Mouse (Mus musculus) forebrain, embryonic 12.5 days (tissue): ENCODE data around the gene Arid1b. TPM values are rescaled to one million over a fixed set of nuclear protein-coding genes. Genes with fewer than 3 reads are reported as not detected.

Source experiments
- ATAC-seq: fragments of 200-750 bp; cut with Nextera tagmentation; 2 replicates; pipeline ENCODE4 v1.8.0; 2017; ENCODE audit warnings: moderate TSS enrichment; ENCODE audit not compliant: low FRiP score
- H3K27ac ChIP-seq: fragments of 300-500 bp; sonication (generic); 2 replicates; pipeline ENCODE4 v1.5.1; 2016; ENCODE audit warnings: mild to moderate bottlenecking
- H3K27me3 ChIP-seq: fragments of 300-500 bp; sonication (generic); 2 replicates; pipeline ENCODE4 v1.6.1; 2016; ENCODE audit warnings: mild to moderate bottlenecking
- H3K36me3 ChIP-seq: fragments of 300-500 bp; sonication (generic); replicated peaks from 2 replicates; pipeline ENCODE4 v1.6.1; 2016; ENCODE audit warnings: mild to moderate bottlenecking
- H3K4me1 ChIP-seq: fragments of 300-500 bp; sonication (generic); 2 replicates; pipeline ENCODE4 v1.6.1; 2016
- H3K4me2 ChIP-seq: fragments of 300-500 bp; sonication (generic); 2 replicates; pipeline ENCODE4 v1.6.1; 2016; ENCODE audit warnings: mild to moderate bottlenecking, moderate library complexity
- H3K4me3 ChIP-seq: fragments of 300-500 bp; sonication (generic); replicated peaks from 2 replicates; pipeline ENCODE4 v1.5.1; 2016; ENCODE audit warnings: mild to moderate bottlenecking
- H3K9ac ChIP-seq: fragments of 300-500 bp; sonication (generic); 2 replicates; pipeline ENCODE4 v1.6.1; 2016; ENCODE audit warnings: mild to moderate bottlenecking
- H3K9me3 ChIP-seq: fragments of 300-500 bp; sonication (generic); 2 replicates; pipeline ENCODE4 v1.6.1; 2016
- WGBS: fragments of 180-500 bp; shearing (Covaris S2); methylation state at CpG from one replicate; pipeline ENCODE4 v1.1.7; 2016; 5-methylcytosine and 5-hydroxymethylcytosine counted together
- polyA plus RNA-seq: library from polyadenylated mRNA; unstranded; fragments of >200 nt; fragmentation: Nextera tagmentation; extraction: Ambion mirVana; gene quantifications from 2 replicates; pipeline ENCODE4 v1.2.1, GENCODE M21; 2016

Arid1b gene
- polyA plus RNA-seq, 1 experiment from 2014 or later = 17.4 TPM

DNA sequence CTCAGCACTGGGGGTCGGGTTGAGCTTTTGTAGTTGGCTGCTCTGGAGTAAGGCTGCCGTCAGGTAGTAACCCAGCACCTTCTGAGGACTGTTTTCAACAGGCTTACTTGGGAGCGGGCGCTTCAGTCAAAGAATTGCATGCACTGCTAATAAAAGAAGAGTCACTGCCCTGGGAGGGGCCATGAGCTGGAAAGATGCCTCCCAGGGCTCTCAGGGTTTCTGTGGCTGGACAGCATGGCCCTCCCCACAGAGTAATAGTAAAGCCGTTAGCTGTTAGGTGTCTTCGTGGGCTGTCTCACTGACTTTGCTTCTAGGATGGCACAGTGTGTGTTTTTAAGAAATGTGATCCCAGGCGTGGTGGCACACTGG, 138.8 kb downstream of the Arid1b start:
- Histone ChIP-seq H3K27ac (no peak overlapping the region), H3K36me3 (no peaks in the 10 kb centered on the region; the same call in 1 of the 2 replicates), H3K9ac (no peak overlapping the region), H3K27me3 (no peaks in the 10 kb centered on the region), H3K4me3 (no peak overlapping the region), H3K9me3 (no peaks in the 10 kb centered on the region), H3K4me2 (no peak overlapping the region), H3K4me1 (peaks cover 19% of the 10 kb centered on the region)
- WGBS = 88% methylated on average over 7 of the region's 7 CpGs
- ATAC-seq = no peak

DNA sequence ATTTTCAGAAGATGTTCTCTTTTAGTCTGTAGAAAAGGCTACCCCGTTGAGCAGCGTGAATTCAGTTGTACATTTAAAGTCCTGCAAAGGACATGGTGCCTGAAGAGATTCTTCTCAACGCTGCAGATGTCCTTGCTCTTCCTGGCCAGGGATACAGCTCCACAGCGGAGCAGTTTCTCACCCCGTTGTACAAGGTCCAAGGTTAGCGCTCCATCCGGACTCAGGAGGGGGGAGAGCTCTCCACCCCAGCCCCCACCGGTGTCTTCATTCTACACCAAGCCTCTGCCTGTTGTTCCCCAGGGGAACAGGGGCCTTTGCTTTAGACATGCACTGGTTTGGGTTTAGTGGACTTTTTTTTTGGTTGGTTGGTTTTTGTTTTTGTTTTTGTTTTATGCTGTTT, 139.7 kb downstream of the Arid1b start:
- Histone ChIP-seq H3K9me3 (no peaks in the 10 kb centered on the region), H3K4me1 (peaks cover 27% of the 10 kb centered on the region), H3K4me3 (no peak overlapping the region), H3K27ac (no peak overlapping the region), H3K27me3 (no peaks in the 10 kb centered on the region), H3K36me3 (no peaks in the 10 kb centered on the region; the same call in 1 of the 2 replicates), H3K4me2 (no peak overlapping the region), H3K9ac (no peak overlapping the region)
- ATAC-seq = no peak
- 83% methylated on average over 8 of the region's 8 CpGs for WGBS

DNA sequence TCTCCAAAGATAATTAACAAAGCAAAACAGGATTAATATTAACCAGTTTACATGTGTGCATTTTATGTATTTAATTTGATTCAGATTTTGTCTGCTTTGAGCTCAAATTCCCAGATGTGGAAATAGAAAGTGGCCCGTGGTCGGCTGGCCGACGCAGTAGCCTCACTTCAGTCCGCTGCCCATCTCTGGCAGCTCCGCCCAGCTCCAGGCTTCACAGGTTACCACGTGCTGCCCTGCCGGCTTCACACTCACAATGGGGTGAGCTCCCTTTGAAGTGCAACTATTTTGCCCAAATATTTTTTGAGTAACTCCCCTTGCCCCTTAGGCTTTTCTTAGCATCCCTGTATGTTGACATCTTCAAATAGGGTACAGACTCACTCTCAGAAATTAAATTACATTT, 140.1 kb downstream of the Arid1b start:
- peaks cover 32% of the 10 kb centered on the region for H3K4me1 ChIP-seq
- no peaks in the 10 kb centered on the region for H3K9me3 ChIP-seq
- WGBS = 73% methylated on average over 8 of the region's 8 CpGs
- no peak overlapping the region for H3K4me2 ChIP-seq
- H3K36me3 ChIP-seq = no peaks in the 10 kb centered on the region; the same call in 1 of the 2 replicates
- no peak overlapping the region for H3K27ac ChIP-seq
- ATAC-seq = no peak
- no peak overlapping the region for H3K9ac ChIP-seq
- no peak overlapping the region for H3K4me3 ChIP-seq
- H3K27me3 ChIP-seq = no peaks in the 10 kb centered on the region

- no peak overlapping the region for H3K4me2 ChIP-seq
- peaks cover 50% of the 10 kb centered on the region for H3K4me1 ChIP-seq
- no peak for ATAC-seq
These were observed 143.8 kb downstream of the Arid1b start for GRCm38 (mm10) chr17:5137936-5138335.

DNA sequence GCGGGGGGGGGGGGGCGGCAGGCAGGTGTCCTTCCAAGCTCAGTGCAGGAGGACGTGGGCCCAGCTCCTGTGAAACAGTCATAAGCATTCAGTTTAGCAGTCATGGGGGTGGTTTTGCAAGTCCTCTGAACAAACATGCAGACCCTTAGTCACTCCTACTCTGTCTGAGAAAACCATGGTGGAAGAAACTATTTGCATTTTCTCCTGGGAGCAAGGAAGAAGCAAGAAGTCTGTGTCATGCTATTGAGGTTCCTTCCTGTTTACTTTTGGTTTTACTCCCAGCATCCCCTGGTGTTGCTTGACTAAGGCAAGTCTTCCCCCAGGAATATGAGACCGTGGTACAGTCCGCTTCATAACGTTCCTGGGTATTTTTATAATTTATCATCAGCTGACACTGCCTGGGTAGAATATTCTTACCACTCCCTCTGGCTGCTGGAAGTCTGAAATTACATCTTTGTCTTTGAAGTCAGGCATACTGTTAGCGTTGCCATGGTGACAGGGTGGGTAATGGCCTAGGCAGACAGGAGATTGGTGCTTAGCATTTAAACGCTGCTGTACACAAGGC, 144.6 kb downstream of the Arid1b start:
- Histone ChIP-seq H3K36me3 (no peaks in the 10 kb centered on the region), H3K4me3 (no peak overlapping the region), H3K27ac (peak overlapping the region; percentile 85), H3K4me2 (peak overlapping the region; percentile 8; the same call in 1 of the 2 replicates), H3K9me3 (no peaks in the 10 kb centered on the region), H3K27me3 (no peaks in the 10 kb centered on the region), H3K4me1 (peaks cover 51% of the 10 kb centered on the region), H3K9ac (no peak overlapping the region)
- 30% methylated on average over 8 of the region's 8 CpGs for WGBS
- peak; percentile 91 for ATAC-seq

More at GRCm38 (mm10) chr17:5137936-5138335, 143.8 kb downstream of the Arid1b start:
- Histone ChIP-seq H3K4me3 (no peak overlapping the region), H3K27ac (peak overlapping the region; percentile 85), H3K27me3 (no peaks in the 10 kb centered on the region), H3K9ac (no peak overlapping the region), H3K36me3 (no peaks in the 10 kb centered on the region), H3K9me3 (no peaks in the 10 kb centered on the region)
- 71% methylated on average over 3 of the region's 3 CpGs for WGBS

DNA sequence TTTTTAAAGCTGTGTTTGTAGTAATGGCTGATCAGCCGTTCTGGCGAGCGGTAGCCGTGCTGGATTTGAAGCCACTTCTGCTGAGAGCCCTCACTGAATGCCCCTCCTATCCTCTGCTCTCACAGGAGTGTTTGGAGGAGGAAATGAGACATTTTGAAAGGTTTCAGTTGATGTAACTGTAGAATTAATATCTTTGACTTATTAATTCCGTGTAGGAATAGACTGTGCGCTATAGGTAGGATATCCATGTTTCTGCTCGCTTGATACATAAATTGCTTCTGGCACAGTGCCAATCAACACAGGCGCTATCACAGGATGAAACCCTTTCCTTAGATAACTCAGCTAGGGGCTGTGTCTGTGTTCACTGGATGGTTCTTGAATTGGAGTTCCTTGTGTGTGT, 145.4 kb downstream of the Arid1b start:
- Histone ChIP-seq H3K4me3 (no peak overlapping the region), H3K27ac (peak overlapping the region; percentile 85), H3K27me3 (no peaks in the 10 kb centered on the region), H3K4me2 (no peak overlapping the region), H3K4me1 (peaks cover 50% of the 10 kb centered on the region), H3K36me3 (no peaks in the 10 kb centered on the region), H3K9ac (no peak overlapping the region), H3K9me3 (no peaks in the 10 kb centered on the region)
- peak; percentile 17 for ATAC-seq
- 56% methylated on average over 8 of the region's 8 CpGs for WGBS

- H3K4me1 ChIP-seq = peaks cover 27% of the 10 kb centered on the region
- ATAC-seq = no peak
- H3K9me3 ChIP-seq = no peaks in the 10 kb centered on the region
- no peaks in the 10 kb centered on the region for H3K36me3 ChIP-seq
- no peak overlapping the region for H3K4me2 ChIP-seq
- H3K27ac ChIP-seq = 0 out of 2 replicates have a peak overlapping the region, but pooled peaks have one; percentile 14
- 83% methylated on average over 6 of the region's 6 CpGs for WGBS
- no peaks in the 10 kb centered on the region for H3K27me3 ChIP-seq
- H3K9ac ChIP-seq = no peak overlapping the region
- H3K4me3 ChIP-seq = no peak overlapping the region
These were observed 149.8 kb downstream of the Arid1b start for GRCm38 (mm10) chr17:5143735-5144439.

- Histone ChIP-seq H3K27me3 (no peaks in the 10 kb centered on the region), H3K4me2 (no peak overlapping the region), H3K9me3 (no peaks in the 10 kb centered on the region), H3K4me1 (peaks cover 24% of the 10 kb centered on the region), H3K36me3 (no peaks in the 10 kb centered on the region), H3K27ac (peak overlapping the region; percentile 31; the same call in 1 of the 2 replicates), H3K9ac (no peak overlapping the region), H3K4me3 (no peak overlapping the region)
- ATAC-seq = peak; percentile 61
- WGBS = 74% methylated on average over 7 of the region's 7 CpGs
These were observed 156.5 kb downstream of the Arid1b start for GRCm38 (mm10) chr17:5150660-5151063.

DNA sequence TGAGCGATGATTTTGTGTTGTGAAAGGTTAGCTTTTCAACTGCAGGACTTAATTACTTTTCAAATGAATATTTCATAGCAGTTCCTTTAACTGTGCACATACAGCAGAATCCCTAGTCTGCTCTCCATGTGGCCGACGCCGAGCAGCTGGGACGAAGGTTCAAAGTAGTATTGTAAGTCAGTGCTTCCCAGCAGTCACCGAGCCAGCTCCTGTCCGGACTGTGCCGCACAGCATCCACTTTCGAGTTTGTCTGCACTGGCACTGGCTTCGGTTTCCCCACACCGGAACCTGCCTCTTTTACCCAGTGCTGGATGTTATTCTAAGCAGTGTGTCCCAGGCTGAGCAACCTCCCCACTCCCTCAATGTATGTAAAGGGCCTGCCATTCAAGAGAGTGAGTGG, 157.7 kb downstream of the Arid1b start:
- Histone ChIP-seq H3K4me1 (peaks cover 30% of the 10 kb centered on the region), H3K4me3 (no peak overlapping the region), H3K36me3 (no peaks in the 10 kb centered on the region), H3K4me2 (no peak overlapping the region), H3K27ac (no peak overlapping the region), H3K9ac (no peak overlapping the region), H3K9me3 (no peaks in the 10 kb centered on the region), H3K27me3 (no peaks in the 10 kb centered on the region)
- WGBS = 79% methylated on average over 11 of the region's 11 CpGs
- ATAC-seq = no peak

DNA sequence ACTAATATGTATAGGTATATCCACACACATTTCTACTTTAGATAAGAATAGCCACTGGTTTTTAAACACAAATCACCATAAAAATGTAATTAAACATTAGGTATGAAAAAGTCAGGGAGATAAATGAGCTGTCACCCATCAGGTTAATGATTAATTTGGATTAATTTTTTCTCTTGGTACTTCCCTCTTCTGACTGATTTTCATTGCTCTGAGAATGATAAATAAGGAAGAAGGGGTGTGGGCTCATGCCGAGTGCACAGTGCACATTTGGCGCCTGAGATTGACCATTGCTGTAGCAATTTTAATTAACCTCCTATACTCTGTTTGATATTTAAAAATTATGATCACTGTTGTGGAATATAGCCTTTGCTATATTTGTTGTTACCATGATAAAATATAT, 159.3 kb downstream of the Arid1b start:
- Histone ChIP-seq H3K4me2 (no peak overlapping the region), H3K36me3 (no peaks in the 10 kb centered on the region), H3K4me3 (no peak overlapping the region), H3K27me3 (no peaks in the 10 kb centered on the region), H3K4me1 (peaks cover 36% of the 10 kb centered on the region), H3K9ac (no peak overlapping the region), H3K9me3 (no peaks in the 10 kb centered on the region), H3K27ac (no peak overlapping the region)
- WGBS = 72% methylated on average over 2 of the region's 2 CpGs
- no peak for ATAC-seq

GRCm38 (mm10) chr17:5154322-5154721, 160.2 kb downstream of the Arid1b start:
- H3K4me2 ChIP-seq = no peak overlapping the region
- no peaks in the 10 kb centered on the region for H3K27me3 ChIP-seq
- no peak for ATAC-seq
- H3K36me3 ChIP-seq = no peaks in the 10 kb centered on the region
- H3K9me3 ChIP-seq = no peaks in the 10 kb centered on the region
- H3K9ac ChIP-seq = no peak overlapping the region
- WGBS = 85% methylated on average over 6 of the region's 6 CpGs
- no peak overlapping the region for H3K4me3 ChIP-seq
- H3K4me1 ChIP-seq = peaks cover 31% of the 10 kb centered on the region
- H3K27ac ChIP-seq = no peak overlapping the region

- Histone ChIP-seq H3K27me3 (no peaks in the 10 kb centered on the region), H3K4me1 (peaks cover 28% of the 10 kb centered on the region), H3K4me3 (no peak overlapping the region), H3K4me2 (no peak overlapping the region), H3K36me3 (no peaks in the 10 kb centered on the region), H3K9me3 (no peaks in the 10 kb centered on the region), H3K9ac (no peak overlapping the region), H3K27ac (no peak overlapping the region)
- no peak for ATAC-seq
- 83% methylated on average over 7 of the region's 7 CpGs for WGBS
These were observed 163.5 kb downstream of the Arid1b start for GRCm38 (mm10) chr17:5157609-5158008.

DNA sequence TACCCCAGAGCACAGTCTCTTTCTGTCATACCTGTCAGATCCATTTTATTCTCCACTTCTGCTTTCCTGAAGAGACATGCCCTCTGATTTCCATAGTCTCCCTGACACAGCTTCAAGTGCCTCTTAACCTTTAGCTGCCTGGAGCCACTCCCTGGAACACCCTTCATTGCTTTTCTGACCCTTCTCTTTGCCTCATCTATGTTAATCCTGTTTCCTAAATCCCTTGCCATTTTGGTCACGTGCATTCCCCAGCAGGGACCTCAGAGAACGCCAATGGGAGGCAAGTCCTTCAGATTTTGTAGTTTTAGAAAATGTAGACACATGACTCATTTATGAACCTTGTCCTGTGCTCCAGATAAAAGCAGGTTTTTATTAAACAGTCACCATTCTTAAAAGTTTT, 168.4 kb downstream of the Arid1b start:
- H3K4me1 ChIP-seq = peaks cover 33% of the 10 kb centered on the region
- no peaks in the 10 kb centered on the region for H3K36me3 ChIP-seq
- no peak overlapping the region for H3K27ac ChIP-seq
- no peaks in the 10 kb centered on the region for H3K9me3 ChIP-seq
- WGBS = 40% methylated on average over 2 of the region's 2 CpGs
- no peak overlapping the region for H3K4me2 ChIP-seq
- H3K4me3 ChIP-seq = no peak overlapping the region
- no peaks in the 10 kb centered on the region for H3K27me3 ChIP-seq
- H3K9ac ChIP-seq = no peak overlapping the region
- no peak for ATAC-seq
